Mouse (Mus musculus): ENCODE measurements around the gene Trit1. TPM values are rescaled to one million over a fixed set of nuclear protein-coding genes. Genes with fewer than 3 reads are reported as not detected.

Trit1 gene
- polyA plus RNA-seq, 1 experiment = 0.04 TPM

GRCm38 (mm10) chr4:123054172-123054790 is 37.9 kb downstream of the Trit1 start:
- Histone ChIP-seq H3K9me3 (ENCODE audit: control insufficient read depth, low read length) (no peaks in the 10 kb centered on the region), H3K27me3 (ENCODE audit: control insufficient read depth) (no peaks in the 10 kb centered on the region), H3K4me3 (replicated peaks) (no peak overlapping the region), H3K4me1 (ENCODE audit: control insufficient read depth) (no peaks in the 10 kb centered on the region), H3K36me3 (ENCODE audit: control insufficient read depth) (peaks cover 69% of the 10 kb centered on the region)
- no peak for TF ChIP-seq GATA1 (IDR thresholded peaks at IDR 0.05; ENCODE audit: low read length)
- TF ChIP-seq TAL1 (IDR thresholded peaks at IDR 0.05; ENCODE audit: low read length) = no peak

- H3K9me3 ChIP-seq (ENCODE audit: control insufficient read depth, low read length) = no peaks in the 10 kb centered on the region
- TF ChIP-seq GATA1 (IDR thresholded peaks at IDR 0.05; ENCODE audit: low read length) (no peak), TAL1 (IDR thresholded peaks at IDR 0.05; ENCODE audit: low read length) (no peak)
- H3K4me1 ChIP-seq (ENCODE audit: control insufficient read depth) = no peaks in the 10 kb centered on the region
- H3K27me3 ChIP-seq (ENCODE audit: control insufficient read depth) = peaks cover under 1% of the 10 kb centered on the region; the same call in 1 of the 2 replicates
- H3K4me3 ChIP-seq (replicated peaks) = no peak overlapping the region
- peaks cover 46% of the 10 kb centered on the region for H3K36me3 ChIP-seq (ENCODE audit: control insufficient read depth)
Observed at GRCm38 (mm10) chr4:123056560-123057109, 40.2 kb downstream of the Trit1 start.

DNA sequence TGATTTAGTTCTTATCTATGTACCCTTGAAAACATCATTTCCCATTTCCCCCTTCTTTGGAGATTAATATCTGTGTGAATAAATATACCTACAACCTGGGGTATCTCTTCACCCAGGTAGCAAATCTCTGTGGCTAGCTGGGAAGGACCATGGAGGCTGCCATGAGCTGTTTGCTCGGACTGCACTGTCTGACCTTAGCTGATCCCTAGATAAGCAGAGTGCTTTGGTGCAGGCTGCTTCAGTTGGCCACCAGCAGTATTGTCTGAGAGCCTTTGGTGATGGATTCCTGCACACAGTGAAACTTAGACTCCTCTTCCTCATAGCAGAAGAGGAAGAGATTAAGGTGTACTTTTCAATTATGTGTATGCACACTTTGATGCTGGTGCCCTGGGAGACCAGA is 41.6 kb downstream of the Trit1 start:
- Histone ChIP-seq H3K9me3 (ENCODE audit: control insufficient read depth, low read length) (no peaks in the 10 kb centered on the region), H3K4me3 (replicated peaks) (no peak overlapping the region), H3K36me3 (ENCODE audit: control insufficient read depth) (peaks cover 33% of the 10 kb centered on the region), H3K27me3 (ENCODE audit: control insufficient read depth) (peaks cover 4% of the 10 kb centered on the region; the same call in 1 of the 2 replicates), H3K4me1 (ENCODE audit: control insufficient read depth) (no peaks in the 10 kb centered on the region)
- TF ChIP-seq GATA1 (IDR thresholded peaks at IDR 0.05; ENCODE audit: low read length) (no peak), TAL1 (IDR thresholded peaks at IDR 0.05; ENCODE audit: low read length) (no peak)

DNA sequence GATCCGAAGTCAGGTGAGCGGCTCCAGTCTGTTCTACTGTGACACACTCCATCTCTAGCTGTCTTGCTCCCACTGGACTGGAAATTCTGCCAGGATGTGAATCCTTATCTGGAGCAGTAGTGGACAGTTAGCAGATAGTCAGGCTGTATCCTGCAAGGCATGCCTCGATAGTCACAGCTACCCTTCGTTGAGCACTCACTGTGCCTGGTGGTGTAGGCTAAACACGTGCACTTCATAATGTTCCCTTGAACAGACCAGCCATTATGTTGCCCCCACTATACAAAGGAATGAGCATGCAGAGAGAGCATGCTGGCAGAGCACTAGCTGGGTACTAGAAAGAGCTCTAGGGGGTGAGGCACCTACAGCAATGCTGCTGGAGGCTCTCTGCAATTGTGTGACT is 45.3 kb downstream of the Trit1 start:
- Histone ChIP-seq H3K27me3 (ENCODE audit: control insufficient read depth) (peaks cover 4% of the 10 kb centered on the region; the same call in 1 of the 2 replicates), H3K4me3 (replicated peaks) (no peak overlapping the region), H3K4me1 (ENCODE audit: control insufficient read depth) (no peaks in the 10 kb centered on the region), H3K9me3 (ENCODE audit: control insufficient read depth, low read length) (no peaks in the 10 kb centered on the region), H3K36me3 (ENCODE audit: control insufficient read depth) (no peaks in the 10 kb centered on the region)
- TF ChIP-seq TAL1 (IDR thresholded peaks at IDR 0.05; ENCODE audit: low read length) (no peak), GATA1 (IDR thresholded peaks at IDR 0.05; ENCODE audit: low read length) (no peak)

DNA sequence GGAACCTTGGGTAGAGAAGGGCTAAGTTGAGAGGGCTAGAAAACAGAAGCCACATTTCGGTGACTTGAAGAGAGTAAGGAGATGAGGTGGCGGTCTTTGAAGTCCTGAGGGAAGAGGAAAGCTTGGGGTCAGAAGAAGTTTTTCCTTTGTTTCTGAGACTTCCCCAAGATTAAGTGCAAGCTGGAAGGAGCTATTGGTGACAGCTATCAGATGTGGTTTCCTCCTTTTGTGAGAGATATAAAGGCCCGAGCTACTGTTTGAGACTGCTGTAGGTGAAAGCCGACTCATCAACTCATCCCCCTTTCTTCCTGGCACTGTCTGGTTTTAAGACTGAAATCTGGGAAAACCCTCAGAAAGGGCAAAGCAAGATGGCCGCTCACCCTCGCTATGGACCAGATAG is 52.2 kb downstream of the Trit1 start:
- no peak overlapping the region for H3K4me3 ChIP-seq (replicated peaks)
- no peak for TF ChIP-seq GATA1 (IDR thresholded peaks at IDR 0.05; ENCODE audit: low read length)
- no peak for TF ChIP-seq TAL1 (IDR thresholded peaks at IDR 0.05; ENCODE audit: low read length)

DNA sequence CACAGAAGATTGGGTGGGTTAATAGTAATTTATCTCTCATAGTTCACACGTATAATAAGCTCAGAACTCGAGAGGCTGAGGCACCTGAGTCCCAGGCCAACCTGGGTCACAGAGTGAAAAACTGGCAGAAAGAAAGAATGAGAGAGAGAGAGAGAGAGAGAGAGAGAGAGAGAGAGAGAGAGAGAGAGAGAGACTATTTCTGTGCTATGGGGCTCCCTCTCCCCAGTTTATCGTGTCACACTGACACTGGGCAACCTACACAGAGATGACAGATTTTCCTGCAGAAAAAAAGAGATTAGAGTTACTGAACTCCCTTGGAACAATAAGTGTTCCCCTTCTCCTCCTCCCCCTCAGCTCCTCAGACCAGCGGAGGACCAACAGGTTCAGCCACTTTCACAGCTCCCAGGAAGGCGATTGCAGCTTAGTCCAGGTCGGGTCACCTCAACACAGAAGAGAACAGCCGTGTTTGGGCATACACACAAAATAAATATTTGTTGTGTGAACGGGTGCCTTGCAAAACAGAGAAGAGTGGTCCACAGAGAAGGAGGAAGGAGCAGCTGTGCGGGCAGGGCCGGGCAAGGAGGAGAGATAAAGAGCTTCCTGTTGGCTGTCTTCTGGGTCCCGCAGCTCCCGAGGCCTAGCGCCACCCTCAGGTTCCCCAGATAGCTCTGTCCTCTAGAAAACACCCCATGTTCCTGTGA is 55.0 kb downstream of the Trit1 start:
- TF ChIP-seq TAL1 (IDR thresholded peaks at IDR 0.05; ENCODE audit: low read length) (no peak), GATA1 (IDR thresholded peaks at IDR 0.05; ENCODE audit: low read length) (no peak)
- no peaks in the 10 kb centered on the region for H3K36me3 ChIP-seq (ENCODE audit: control insufficient read depth)

More for the DNA sequence above, 52.2 kb downstream of the Trit1 start:
- H3K9me3 ChIP-seq (ENCODE audit: control insufficient read depth, low read length) = no peaks in the 10 kb centered on the region
- H3K36me3 ChIP-seq (ENCODE audit: control insufficient read depth) = no peaks in the 10 kb centered on the region
- peaks cover 23% of the 10 kb centered on the region for H3K27me3 ChIP-seq (ENCODE audit: control insufficient read depth)
- peaks cover 4% of the 10 kb centered on the region for H3K4me1 ChIP-seq (ENCODE audit: control insufficient read depth)

DNA sequence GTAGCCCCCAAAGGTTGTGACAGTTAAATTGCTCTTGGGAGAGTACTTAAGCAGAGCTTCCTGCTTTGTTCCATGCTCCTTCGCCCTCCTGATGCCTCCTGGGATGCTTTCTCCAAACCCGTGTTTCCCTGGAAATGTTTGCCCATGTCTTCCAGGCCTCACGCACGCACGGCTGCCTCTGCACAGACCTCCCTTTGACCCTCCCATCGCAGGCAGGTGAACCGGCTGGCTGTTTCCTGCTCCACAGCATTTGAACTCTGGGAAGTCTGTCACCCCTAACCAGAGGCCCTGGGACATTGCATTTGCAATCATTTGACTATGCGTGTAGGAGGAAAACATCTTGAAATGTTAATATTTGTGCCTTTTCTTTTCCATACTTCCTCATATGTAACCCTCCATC is 60.5 kb downstream of the Trit1 start:
- H3K4me3 ChIP-seq (replicated peaks) = no peak overlapping the region
- H3K27me3 ChIP-seq (ENCODE audit: control insufficient read depth) = peaks cover 10% of the 10 kb centered on the region
- no peaks in the 10 kb centered on the region for H3K36me3 ChIP-seq (ENCODE audit: control insufficient read depth)
- no peaks in the 10 kb centered on the region for H3K9me3 ChIP-seq (ENCODE audit: control insufficient read depth, low read length)
- TF ChIP-seq GATA1 (IDR thresholded peaks at IDR 0.05; ENCODE audit: low read length) (no peak), TAL1 (IDR thresholded peaks at IDR 0.05; ENCODE audit: low read length) (no peak)
- H3K4me1 ChIP-seq (ENCODE audit: control insufficient read depth) = peaks cover 13% of the 10 kb centered on the region

More for the DNA sequence above, 55.0 kb downstream of the Trit1 start:
- peaks cover 27% of the 10 kb centered on the region for H3K27me3 ChIP-seq (ENCODE audit: control insufficient read depth)
- H3K4me1 ChIP-seq (ENCODE audit: control insufficient read depth) = peaks cover 4% of the 10 kb centered on the region
- H3K4me3 ChIP-seq (replicated peaks) = no peak overlapping the region
- H3K9me3 ChIP-seq (ENCODE audit: control insufficient read depth, low read length) = no peaks in the 10 kb centered on the region

- Histone ChIP-seq H3K4me3 (replicated peaks) (no peak overlapping the region), H3K4me1 (ENCODE audit: control insufficient read depth) (peaks cover 13% of the 10 kb centered on the region), H3K36me3 (ENCODE audit: control insufficient read depth) (no peaks in the 10 kb centered on the region), H3K9me3 (ENCODE audit: control insufficient read depth, low read length) (no peaks in the 10 kb centered on the region), H3K27me3 (ENCODE audit: control insufficient read depth) (peaks cover 10% of the 10 kb centered on the region)
- TF ChIP-seq GATA1 (IDR thresholded peaks at IDR 0.05; ENCODE audit: low read length) (no peak), TAL1 (IDR thresholded peaks at IDR 0.05; ENCODE audit: low read length) (no peak)
Observed at GRCm38 (mm10) chr4:123078231-123078630, 61.8 kb downstream of the Trit1 start.

DNA sequence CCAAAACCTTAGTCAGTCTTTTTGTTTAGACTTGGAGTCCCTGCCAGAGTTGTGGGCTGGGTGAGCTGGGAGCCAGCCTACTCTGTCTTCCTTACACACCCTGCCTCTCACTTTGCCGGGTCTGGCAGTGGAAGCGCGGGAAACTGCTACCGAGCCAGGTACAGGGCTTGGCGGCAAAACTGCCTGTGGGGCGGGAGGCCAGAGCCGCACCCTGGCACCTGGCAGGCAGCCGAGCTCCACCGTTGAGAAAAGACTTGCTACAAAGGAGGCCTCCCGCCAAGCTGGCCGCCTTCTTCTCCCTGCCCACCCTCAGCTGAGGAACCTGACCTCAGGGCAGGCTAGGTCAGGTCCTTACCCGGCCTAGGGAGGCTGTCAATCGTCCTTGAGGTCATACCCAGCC is 64.4 kb downstream of the Trit1 start:
- Histone ChIP-seq H3K9me3 (ENCODE audit: control insufficient read depth, low read length) (no peaks in the 10 kb centered on the region), H3K4me3 (replicated peaks) (no peak overlapping the region), H3K4me1 (ENCODE audit: control insufficient read depth) (peaks cover 13% of the 10 kb centered on the region), H3K36me3 (ENCODE audit: control insufficient read depth) (no peaks in the 10 kb centered on the region), H3K27me3 (ENCODE audit: control insufficient read depth) (peaks cover 6% of the 10 kb centered on the region)
- no peak for TF ChIP-seq TAL1 (IDR thresholded peaks at IDR 0.05; ENCODE audit: low read length)
- TF ChIP-seq GATA1 (IDR thresholded peaks at IDR 0.05; ENCODE audit: low read length) = no peak
